Mouse (Mus musculus) spleen, adult 18-20 months (tissue): ENCODE results near the gene Atp8b5.

ENCODE experiments used
- DNase-seq, 2 experiments: peaks; one replicate each; pipeline ENCODE4 v3.0.0; 2022; ENCODE audit warnings: mixed read lengths in 2 of 2

Atp8b5 gene

DNA sequence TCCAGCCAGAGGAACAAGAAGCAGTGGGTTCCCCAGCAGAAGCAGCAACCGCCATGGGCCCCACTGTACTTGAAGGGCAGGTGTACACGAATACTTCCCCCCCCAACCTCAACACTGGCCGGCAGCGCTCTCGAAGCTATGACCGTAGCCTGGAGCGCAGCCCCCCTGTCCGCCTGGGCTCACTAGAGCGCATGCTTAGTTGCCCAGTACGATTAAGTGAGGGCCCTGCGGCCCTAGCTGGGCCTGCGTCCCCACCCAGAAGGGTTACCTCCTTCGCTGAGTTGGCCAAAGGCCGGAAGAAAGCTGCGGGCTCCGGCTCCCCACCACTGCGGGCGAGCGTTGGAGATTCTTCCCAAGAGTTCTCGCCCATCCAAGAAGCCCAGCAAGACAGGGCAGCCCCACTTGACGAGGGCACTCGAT, 149.1 kb downstream of the Atp8b5 start:
- no peak for DNase-seq

DNA sequence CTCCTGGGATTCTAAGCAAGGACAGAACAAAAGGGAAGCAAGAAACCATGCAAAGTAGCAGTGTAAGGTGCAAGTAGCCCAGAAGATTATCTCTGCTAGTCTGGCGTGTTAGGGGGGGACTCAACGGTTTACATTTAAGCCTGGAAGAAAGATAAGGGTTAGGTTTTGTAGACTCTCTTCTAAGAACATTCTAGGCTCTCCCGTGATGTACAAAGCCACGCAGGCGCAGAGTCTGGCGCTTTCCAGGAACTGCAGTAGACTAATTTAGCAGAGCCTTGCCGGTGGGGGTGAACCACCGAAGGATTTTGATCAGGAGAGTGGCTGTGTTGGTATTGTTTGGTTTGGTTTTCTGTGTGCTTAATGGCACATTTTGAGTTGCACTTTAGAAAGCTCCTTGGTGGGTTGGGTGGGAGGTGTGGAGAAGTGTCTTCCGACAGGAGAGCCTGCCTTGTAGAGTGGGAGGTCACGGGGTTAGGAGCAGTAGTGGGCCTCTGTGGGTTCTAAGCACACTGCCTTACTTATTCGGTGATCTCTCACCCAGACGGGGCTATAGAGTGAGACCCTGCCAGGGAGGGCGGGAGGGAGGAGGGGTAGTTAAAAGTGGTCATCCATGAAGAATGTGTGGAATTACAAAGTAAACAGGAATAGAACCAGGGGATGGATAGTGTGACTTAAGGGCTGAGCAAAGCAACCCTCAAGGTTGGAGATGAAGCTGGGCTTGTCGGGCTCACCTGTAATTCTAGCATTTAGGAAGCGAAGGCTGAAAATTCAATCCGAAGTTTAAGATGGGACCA, 150.5 kb downstream of the Atp8b5 start:
- no peak for DNase-seq

GRCm38 (mm10) chr4:43418450-43418849, 151.5 kb downstream of the Atp8b5 start:
- DNase-seq, result no peak

GRCm38 (mm10) chr4:43418973-43419656, 152.2 kb downstream of the Atp8b5 start:
- no peak for DNase-seq

DNA sequence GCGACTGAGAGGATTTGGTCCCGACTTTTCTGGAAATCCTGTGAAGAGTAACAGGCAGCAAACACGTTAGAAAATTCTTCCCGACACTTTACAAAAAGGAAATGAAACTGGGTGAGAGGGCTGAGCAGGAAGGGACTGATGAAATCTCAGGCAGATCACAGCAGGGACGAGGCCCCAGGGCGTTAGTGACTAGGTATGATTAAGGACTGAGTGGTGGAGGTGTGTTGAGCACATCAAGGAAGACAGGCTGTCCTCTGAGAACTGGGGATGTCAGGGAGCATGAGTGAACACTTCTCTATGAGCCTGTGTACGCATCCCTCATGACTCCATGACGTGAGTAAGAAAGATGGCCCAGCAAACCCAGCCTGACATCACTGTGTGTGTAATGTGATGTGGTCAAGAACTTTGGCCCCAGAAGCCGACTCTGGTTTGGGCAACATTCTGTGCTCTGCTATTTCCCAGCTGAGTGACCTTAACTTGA, 152.9 kb downstream of the Atp8b5 start:
- no peak for DNase-seq

DNA sequence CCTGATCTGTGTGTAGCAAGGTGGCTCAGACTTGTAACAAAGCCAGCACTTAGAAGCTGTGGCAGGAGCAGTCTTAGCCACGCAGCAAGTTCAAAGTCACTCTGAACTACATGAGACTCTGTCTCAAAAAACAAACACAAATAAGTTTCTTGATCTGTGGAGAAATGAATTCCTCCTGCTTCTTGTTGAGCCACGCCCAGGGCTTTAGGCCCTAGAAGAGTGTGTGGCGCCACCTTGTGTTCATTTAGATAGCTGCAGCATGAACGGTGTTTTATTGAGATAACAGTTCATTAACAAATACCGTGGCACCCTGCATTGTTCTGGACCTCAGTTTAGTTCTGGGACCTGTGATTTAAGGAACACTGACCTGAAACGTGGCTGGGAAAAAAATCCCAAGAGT, 153.3 kb downstream of the Atp8b5 start:
- peak in 1 of 2 experiments; percentile 61 for DNase-seq

DNA sequence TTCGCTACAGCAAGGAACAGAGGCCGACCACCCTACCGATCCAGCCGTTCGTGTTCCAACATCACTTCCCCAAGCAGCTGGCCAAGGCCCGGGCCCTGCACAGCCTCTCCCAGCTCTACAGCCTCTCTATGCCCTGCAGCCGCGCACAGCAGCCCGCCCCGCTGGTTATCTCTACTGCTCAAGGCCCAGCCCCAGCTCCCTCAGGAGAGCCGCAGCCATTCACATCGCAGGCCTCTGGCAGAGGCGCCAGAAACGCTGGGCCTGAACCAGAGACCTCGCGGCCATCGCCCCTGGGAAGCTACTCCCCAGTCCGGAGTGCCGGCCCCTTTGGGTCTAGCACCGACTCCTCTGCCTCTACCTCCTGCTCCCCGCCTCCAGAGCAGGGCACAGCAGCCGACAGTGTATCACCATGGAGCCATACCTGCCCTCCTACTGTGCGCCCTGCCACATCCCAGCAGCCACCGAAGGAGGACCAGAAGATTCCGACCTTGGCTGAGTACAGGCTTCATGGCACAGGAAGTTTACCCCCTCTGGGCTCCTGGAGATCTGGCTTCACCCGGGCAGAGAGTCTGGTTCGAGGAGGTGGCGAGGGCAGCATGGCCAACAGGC, 154.8 kb downstream of the Atp8b5 start:
- DNase-seq, result no peak
